Mouse (Mus musculus) testis, postnatal 14 days (tissue): ENCODE results near the gene Itgal.
A peak's percentile ranks its signal among the peaks of the same experiment; 100 is the strongest.
"Not testable (repeated sequence)": the region's sequence is repeated elsewhere in the genome, so short reads cannot be mapped to it uniquely, and the experiment has no call there.

Source experiments
- DNase-seq: peaks from one replicate; pipeline ENCODE4 v3.0.0; 2021; ENCODE audit warnings: low spot score

The Itgal gene

DNA sequence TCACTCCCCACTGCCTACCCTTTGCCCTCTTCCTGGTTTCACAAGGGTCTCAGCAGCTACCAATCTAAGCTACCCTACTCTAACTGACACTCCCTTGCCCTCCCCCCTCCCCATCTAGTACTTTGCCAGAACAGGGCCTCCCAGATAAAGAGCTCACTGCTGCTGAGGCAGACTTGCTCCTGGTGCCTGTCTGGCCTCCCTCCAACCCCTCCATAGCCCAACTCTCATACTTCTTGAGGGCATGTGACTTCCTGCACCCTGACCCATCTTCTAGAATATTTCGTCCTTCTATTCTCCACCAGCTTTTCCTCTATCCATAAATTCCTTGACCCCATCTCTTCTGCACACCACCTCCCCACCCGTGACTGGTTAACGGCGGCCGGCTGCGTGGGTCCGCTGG, 46.8 kb downstream of the Itgal start:
- DNase-seq = no peak

- no peak for DNase-seq
Observed at GRCm38 (mm10) chr7:127343351-127344019, 47.4 kb downstream of the Itgal start.

GRCm38 (mm10) chr7:127344371-127344770, 48.3 kb downstream of the Itgal start:
- no peak for DNase-seq

DNA sequence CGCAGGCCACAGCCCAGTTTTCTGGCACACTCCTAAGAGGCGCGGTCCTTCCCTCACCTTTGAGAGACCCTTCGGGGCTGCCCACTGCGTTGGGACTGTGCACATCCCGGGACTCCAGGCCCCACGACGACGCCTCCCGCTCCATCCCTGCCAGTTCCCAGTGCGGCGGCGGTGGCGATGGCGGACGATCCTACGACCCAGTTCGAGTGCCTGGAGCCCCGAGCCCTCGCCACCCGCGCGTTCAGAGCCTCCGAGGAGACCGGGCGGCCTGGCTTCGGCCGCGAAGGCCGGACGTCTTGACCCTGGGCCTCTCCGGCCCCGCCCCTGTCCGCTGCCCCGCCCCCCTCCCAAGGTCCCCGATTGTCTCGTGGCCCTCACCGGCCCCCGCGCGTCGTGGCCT, 49.0 kb downstream of the Itgal start:
- no peak for DNase-seq

DNA sequence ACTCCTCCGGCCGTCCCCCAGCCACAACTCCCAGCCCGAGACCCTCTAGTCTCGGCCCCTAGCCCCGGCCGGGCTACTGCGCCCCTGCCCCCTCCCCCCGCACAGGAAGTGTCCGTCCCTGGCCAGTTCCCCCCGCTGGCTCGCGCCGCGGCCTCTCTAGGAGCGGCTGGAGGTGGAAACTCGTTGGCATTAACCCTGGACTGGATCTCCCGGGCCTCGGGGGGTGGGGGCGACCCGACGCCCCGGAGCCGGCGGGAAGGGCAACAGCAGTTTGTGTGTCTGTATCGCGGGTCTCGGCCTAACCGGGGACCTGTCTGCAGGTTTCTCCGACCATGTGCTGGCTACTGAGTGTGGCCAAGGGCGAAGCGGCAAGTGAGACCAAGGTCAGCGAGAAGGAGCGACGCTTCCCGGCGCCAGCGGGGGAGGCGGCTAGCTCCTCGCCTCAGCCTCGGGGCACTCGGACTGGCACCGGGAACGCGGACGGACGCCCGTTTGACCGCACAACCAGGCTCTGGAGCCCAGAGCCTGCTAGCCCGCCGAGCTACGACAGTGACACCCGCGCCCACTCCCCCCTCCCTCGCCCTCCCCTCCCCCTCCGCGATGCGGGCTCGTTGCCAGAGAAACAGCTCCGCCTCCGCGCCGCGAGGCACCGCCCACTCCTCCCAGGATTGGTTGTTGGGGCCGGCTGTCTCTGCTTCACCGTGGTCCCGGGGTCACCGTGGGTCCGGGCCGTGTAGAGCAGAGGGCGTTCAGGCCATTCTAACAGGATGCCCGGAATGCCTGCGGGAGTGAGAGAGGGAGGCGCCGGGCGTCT, 49.7 kb downstream of the Itgal start, which contains the start of gene Zfp768:
TSS of gene Zfp768 (minus strand) at position 78 of the 814 bp plus-strand sequence.
- DNase-seq = peak; percentile 94

DNA sequence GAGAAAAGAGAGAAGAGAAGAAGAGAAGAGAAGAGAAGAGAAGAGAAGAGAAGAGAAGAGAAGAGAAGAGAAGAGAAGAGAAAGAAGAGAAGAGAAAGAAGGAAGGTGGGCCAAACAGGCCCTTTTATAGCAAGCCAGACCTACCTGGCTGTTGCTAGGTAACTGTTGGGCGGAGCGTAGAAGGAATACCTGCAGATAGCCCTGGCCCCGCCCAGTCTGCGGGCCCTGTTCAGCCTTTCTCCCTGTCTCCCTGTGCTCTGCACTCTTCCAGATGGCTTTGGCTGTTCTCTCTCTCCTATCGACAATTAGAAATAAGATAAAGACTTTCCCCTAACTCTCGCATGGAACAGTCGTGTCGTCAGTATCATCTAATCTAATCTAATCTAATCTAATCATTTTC, 50.6 kb downstream of the Itgal start:
- DNase-seq = peak; percentile 61

DNA sequence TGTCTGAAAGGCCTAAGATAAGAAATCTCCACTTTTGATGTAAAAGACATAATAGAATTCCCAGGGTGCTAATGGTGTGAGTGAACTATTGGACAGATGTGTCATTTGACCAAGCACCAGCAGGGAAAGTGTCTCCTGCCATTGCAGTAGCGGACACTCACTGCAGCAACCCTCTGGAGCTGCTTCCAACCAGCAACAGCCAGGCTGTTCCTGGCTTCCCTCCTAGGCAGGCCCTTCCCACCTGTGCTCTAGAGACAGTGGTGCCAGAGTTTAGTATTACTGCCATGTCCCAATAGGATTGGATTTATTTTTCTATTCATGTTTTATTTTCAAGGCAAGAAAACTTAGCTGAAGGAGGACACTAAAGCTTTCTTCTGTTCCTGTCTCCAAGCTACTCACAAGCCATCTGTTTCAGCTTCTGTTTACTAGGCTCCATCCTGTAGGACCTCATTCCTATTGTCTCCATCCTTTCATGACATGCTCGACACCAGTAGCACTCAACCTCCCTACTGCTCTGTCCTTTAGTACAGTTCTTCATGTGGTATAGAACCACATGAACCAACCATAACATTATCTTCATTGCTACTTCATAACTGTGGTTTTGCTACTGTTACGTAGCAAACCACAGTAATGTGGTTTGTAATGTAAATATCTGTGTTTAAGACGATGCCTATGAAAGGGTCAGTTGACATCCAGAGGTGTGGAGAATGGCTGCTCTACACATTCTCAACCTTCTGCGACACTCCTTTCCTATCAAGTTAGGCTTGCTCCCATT, 55.4 kb downstream of the Itgal start:
- DNase-seq = no peak

- no peak for DNase-seq
Observed at GRCm38 (mm10) chr7:127355796-127356195, 59.7 kb downstream of the Itgal start.

DNA sequence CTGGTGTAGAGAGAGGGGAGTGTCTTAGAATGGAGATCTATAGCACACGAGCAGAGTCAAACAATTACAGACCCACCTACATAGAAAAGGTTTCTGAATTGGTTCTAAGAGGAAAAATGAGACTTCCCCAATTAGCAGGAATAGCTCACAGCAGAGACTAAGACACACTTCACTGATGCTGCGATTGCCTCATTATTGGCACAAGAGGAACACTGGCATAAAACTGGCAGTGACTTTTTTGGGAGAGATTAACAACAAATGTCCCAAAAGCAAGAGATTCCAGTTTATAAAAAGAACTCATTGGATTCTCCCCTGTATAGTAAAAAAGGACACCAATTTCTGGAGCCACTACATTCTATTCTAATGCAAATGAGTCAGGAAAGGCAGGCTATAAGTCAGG, 61.8 kb downstream of the Itgal start:
- no peak for DNase-seq

DNA sequence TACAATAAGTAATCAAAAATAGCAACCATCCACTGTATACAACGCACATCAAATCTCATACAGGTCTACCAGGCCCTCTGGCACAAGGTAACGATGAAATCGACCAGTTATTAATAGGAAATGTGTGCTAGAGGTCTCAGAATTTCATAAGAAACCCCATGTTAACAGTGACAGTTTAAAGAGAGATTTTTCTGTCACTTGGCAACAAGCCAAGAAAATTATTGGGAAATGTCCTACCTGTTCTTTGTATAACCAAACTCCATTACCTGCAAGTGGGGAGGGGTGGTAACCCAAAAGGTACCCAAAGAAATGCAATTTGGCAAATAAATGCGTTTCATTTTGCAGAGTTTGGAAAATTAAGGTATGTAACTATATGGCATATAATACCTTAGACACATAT, 62.4 kb downstream of the Itgal start:
- no peak for DNase-seq

DNA sequence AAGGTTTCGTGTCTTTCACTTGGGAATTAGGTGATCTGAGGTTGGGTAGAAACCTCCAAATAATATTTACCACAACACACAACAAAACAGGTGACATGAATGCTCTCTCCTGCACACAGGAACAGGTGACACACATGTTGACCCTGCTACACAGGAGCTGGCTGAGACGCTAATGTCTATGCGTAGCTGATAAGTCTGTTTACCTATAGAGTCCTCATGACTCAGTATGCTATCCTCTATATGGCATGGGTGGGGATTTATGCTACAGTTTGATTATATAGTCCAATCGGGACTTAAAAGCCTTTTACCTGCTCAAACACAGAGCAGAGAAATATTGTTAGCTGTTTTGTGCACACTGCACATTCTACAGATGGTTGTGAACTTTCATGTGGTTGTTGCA, 64.2 kb downstream of the Itgal start:
- DNase-seq = no peak

- DNase-seq = no peak
Observed at GRCm38 (mm10) chr7:127361449-127361848, 65.4 kb downstream of the Itgal start.

- not testable (repeated sequence) for DNase-seq
Observed at GRCm38 (mm10) chr7:127362418-127362817, 66.4 kb downstream of the Itgal start.

DNA sequence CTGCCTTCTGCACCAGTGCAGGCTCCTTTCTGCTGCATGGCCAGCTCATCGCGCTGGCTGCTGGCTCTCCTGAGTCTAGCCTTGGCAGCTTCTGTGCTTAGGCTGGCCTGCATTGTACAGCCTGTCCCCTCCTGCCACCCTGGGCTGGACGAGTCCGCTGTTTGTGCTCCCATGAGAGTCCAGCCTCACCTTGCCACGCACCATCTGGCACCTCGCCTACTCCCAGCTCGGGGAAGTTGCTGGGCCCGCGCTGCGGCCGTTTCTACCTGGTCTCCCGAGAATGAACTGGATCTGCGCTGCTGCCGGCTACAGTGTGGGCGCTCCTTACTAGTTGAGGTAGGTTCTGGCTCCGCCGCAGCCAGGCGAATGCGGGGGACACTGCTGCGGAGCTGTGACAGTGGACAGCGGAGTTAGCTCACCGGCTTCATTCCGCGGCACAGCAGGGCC, 67.4 kb downstream of the Itgal start:
- DNase-seq = no peak

DNA sequence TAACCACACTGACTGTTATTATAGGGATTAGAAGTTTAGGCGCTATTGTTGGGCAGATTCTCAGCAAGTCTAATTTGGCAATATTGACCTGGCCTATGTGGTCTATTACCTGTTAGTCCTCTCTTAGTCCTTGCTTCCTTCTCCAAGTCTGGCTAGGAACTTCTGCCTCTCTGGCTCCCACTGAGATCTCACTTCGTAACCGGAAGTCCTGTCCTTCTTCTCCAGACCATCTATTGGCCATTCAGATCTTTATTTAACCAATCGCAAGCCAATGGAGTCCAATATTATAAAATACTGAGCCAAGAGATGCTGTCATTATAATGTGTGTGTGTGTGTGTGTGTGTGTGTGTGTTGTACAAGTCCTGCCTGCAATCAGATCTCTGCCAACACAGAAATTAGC, 68.1 kb downstream of the Itgal start:
- DNase-seq = no peak

- no peak for DNase-seq
Observed at GRCm38 (mm10) chr7:127366249-127366648, 70.2 kb downstream of the Itgal start.

- DNase-seq = no peak
Observed at GRCm38 (mm10) chr7:127371213-127371612, 75.2 kb downstream of the Itgal start.

DNA sequence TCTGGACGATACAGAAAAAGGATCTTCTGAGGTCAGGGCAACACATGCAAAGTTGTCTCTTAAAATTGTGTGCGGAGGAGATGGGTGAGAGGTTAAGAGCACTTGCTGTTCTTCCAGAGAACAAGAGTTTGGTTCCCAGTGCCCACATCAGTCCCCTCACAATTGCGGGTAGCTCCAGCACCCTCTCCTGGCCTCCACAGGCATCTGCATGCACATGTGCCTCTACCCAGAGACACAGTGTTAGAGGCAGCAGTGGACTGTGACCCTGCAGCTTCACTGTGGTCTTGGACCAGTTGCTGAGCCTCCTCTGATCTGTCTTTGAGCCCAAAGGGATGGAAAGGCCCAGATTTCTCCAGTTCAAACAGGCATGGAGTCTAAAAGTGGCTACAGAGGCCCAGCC, 75.8 kb downstream of the Itgal start:
- DNase-seq = not testable (repeated sequence)

DNA sequence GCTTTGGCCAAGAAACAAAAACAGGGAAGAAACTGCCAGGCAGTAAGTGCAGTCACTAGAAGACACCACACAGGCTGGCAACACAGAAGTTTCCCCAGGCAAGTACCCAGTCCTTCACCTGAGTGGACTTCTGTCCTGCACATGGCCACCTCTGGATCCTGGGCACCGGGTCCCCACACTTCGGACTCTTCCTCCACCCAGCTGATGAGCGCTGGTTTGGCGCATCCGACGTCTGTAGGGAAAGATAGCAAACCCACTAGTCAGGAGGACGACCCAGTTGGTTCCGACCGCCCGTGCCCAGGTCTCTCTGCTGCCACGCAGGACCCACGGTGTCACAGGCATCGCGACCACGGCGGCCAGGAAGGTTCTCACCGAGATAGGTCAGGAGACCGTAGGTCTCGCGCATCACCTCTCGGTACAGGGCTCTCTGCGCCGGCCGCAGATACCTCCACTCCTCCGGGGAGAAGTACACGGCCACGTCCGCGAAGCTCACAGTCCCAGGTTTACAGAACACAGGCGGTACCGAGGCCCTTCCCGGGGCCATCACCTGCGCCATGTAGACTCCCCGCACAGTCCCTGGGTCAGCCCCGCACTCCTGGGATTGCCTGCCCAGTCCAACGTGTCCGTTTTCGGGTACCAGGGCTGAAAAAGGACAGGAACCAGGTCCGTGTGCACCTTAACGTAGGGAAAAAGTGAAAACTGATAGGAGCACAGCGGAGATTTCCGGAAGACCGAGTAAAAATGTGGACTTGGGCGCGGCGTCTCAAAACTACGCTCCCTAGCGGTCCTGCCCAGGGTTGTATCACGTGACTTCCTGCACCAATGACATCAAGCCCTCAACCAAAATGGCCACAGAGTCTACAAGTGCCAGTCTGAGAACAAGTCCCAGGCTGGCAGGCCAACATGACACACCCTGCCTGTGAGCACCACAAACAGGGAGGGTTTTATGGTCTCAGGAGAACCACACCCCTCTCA, 79.5 kb downstream of the Itgal start, which contains the start of gene Zfp747:
TSS of gene Zfp747 (minus strand) at position 780 of the 975 bp plus-strand sequence.
- peak; percentile 89 for DNase-seq

DNA sequence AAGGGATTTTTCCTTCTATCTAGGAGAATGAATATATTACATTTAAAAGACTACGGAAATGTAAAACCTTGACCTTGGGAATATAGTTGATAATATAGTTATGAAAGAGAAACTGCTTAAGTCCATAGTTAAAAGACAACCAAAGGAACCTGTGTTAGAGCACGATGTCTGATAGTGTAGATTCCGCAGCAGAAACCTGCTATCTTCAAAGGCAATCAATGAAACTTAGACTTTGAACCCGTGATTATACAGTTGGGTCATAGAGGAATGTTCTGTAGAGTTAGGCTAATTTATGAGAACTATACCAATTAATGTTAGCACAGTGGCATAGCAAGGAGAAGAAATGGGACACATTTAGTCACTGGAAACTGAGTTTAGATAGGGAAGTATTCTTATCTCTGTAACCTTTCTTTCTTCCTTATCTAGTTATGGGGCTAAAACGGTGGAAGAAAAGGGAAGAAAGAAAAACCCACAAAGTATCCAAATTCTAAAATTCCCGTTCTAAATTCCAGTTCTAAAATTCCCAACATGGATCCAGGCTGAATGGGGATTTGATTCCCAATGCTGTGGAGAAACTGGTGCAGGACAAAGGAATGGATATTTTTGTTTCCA, 82.4 kb downstream of the Itgal start:
- DNase-seq = no peak
